Mouse (Mus musculus) G1E (cell line): ENCODE measurements around the gene Narfl. TPM values are rescaled to one million over a fixed set of nuclear protein-coding genes. Genes with fewer than 3 reads are reported as not detected.
"Not testable (repeated sequence)": the region's sequence is repeated elsewhere in the genome, so short reads cannot be mapped to it uniquely, and the experiment has no call there.

Source experiments
- ATAC-seq: 2 replicates; pipeline ENCODE4 v1.8.0; 2016; ENCODE audit warnings: mild to moderate bottlenecking; ENCODE audit not compliant: insufficient number of reproducible peaks, poor library complexity, low FRiP score, severe bottlenecking; ENCODE audit errors: extremely low read depth
- DNase-seq: peaks from one replicate; pipeline ENCODE4 v3.0.0; 2012; ENCODE audit warnings: low spot score
- H3K27me3 ChIP-seq: 2 replicates; pipeline ENCODE4 v1.6.1; 2012; ENCODE audit warnings: mild to moderate bottlenecking, low read length, inconsistent platforms; ENCODE audit not compliant: insufficient read depth
- H3K36me3 ChIP-seq: replicated peaks from 2 replicates; pipeline ENCODE3; 2012; ENCODE audit warnings: mild to moderate bottlenecking, inconsistent platforms
- H3K4me1 ChIP-seq: 2 replicates; pipeline ENCODE4 v1.6.1; 2012; ENCODE audit warnings: low read depth, low read length, inconsistent platforms, mixed read lengths; ENCODE audit not compliant: insufficient read depth
- H3K4me3 ChIP-seq: 2 replicates; pipeline ENCODE4 v1.5.1; 2012; ENCODE audit warnings: low read depth, mild to moderate bottlenecking, inconsistent platforms, low read length, moderate library complexity, mixed read lengths
- H3K9me3 ChIP-seq: replicated peaks from 2 replicates; pipeline ENCODE4 v1.6.1; 2012; ENCODE audit warnings: inconsistent platforms
- CTCF ChIP-seq: IDR thresholded peaks from 2 replicates; pipeline ENCODE4 v1.5.1; 2012; ENCODE audit warnings: low read depth, low read length, inconsistent platforms, mixed read lengths
- GATA1 ChIP-seq: IDR thresholded peaks from 2 replicates; pipeline ENCODE4 v1.6.1; 2012; ENCODE audit warnings: borderline replicate concordance, low read length, inconsistent platforms, mixed read lengths
- GATA2 ChIP-seq: IDR thresholded peaks from 2 replicates; pipeline ENCODE4 v1.6.1; 2012; ENCODE audit warnings: low read depth, low read length, inconsistent platforms, borderline replicate concordance
- POLR2AphosphoS5 ChIP-seq: IDR thresholded peaks from 2 replicates; pipeline ENCODE4 v1.6.1; 2012; ENCODE audit warnings: low read depth, low read length, inconsistent platforms; ENCODE audit not compliant: insufficient replicate concordance
- TAL1 ChIP-seq: conservative IDR thresholded peaks from 2 replicates; pipeline ENCODE4 v1.6.1; 2012; ENCODE audit warnings: low read depth, low read length, inconsistent platforms, mixed read lengths
- polyA plus RNA-seq: library from polyadenylated mRNA; stranded (reverse); fragments of >175 nt; gene quantifications from 2 replicates; pipeline ENCODE4 v1.2.3, GENCODE M21; 2012
- total RNA-seq, 2 experiments: library from RNA; stranded (forward) in 1 of 2; stranded (reverse) in 1 of 2; fragments of 200-1000 nt in 1 of 2; fragments of >200 nt in 1 of 2; fragmentation: Nextera tagmentation in 1 of 2; gene quantifications; 2 replicates each; pipeline ENCODE4 v1.2.3; 2014 to 2017

Gene Narfl
- total and polyA plus RNA-seq, 3 experiments: 17.6 to 28.4 (median 22.3) TPM

DNA sequence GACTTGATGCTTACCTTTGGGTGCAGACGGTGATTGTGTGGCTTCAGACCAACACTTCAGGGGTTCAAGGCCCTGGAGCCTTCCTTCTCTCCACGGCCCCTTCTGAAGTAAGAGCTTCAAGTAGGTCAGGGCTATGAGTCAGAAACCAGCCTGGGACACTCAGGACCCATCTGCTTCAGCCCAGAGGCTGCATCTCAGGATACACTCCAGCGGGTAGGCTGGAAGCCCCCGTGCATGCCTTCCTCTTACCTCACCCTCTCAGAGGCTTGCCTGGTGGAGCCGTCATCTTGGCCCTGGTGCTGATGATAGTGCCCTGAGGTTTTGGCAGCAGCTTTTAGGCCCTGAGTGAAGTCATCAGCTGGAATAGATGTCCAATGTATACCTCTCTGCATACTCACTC lies 38.3 kb upstream of the Narfl start:
- Histone ChIP-seq H3K4me1 (no peaks in the 10 kb centered on the region), H3K4me3 (no peak overlapping the region), H3K36me3 (peaks cover 17% of the 10 kb centered on the region), H3K9me3 (no peaks in the 10 kb centered on the region), H3K27me3 (peaks cover 39% of the 10 kb centered on the region)
- ATAC-seq: no peak
- TF ChIP-seq GATA2: no peak
- no peak for TF ChIP-seq TAL1
- no peak for TF ChIP-seq GATA1
- no peak for TF ChIP-seq CTCF
- no peak for TF ChIP-seq POLR2AphosphoS5
- DNase-seq: no peak

DNA sequence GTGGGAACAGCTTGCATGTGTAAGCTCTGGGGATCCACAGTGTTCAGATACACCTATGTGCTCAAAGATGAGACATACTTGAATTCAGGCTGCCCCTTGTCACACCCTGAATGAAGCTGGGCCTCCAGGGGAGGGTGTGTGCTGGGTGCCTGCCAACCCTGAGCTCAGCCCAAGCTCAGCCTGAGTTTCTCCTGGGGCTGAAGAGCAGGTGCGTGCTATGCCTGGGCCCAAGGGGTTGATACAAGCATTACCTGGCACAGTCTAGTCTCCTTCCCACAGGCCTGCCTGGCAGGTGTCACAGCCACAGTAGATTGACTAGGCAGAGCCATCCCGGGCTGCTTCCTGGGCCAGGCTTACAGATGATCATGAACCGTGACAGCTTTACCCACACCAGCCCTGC lies 37.8 kb upstream of the Narfl start, which contains the start of gene Mslnl:
Gene Mslnl (plus strand): TSS at position 298 of the 400 bp plus-strand sequence.
- DNase-seq (no peak), ATAC-seq (no peak)
- no peaks in the 10 kb centered on the region for H3K9me3 ChIP-seq
- H3K4me1 ChIP-seq: no peaks in the 10 kb centered on the region
- H3K4me3 ChIP-seq: no peak within 1 kb of the TSS
- H3K36me3 ChIP-seq: peaks cover 12% of the 10 kb centered on the region
- peaks cover 39% of the 10 kb centered on the region for H3K27me3 ChIP-seq
- TF ChIP-seq POLR2AphosphoS5: no peak
- TF ChIP-seq CTCF: no peak
- no peak for TF ChIP-seq TAL1
- no peak for TF ChIP-seq GATA2
- TF ChIP-seq GATA1: no peak

DNA sequence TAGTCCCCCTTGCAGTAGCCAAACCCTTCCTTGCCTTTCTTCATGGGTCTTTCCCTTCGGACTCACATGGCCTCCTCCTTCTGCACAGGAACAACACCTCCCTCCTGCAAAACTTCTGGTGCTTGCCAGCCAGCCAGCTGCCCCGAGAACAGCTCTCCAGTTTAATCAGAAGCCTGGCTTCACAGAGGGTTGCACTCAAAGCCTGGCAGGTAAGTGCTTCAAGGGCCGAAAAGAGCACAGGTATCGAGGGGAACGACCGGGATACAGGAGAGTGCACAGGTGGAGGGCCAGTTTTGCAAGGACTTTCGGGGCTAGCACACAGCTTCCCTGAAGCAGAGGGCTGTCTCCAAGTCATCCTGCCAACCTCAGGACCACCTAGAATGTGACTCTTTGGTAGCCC lies 34.7 kb upstream of the Narfl start:
- TF ChIP-seq CTCF (no peak), POLR2AphosphoS5 (no peak), TAL1 (no peak), GATA2 (no peak), GATA1 (no peak)
- no peaks in the 10 kb centered on the region for H3K36me3 ChIP-seq
- no peak overlapping the region for H3K4me3 ChIP-seq
- H3K27me3 ChIP-seq: peaks cover 47% of the 10 kb centered on the region
- no peaks in the 10 kb centered on the region for H3K4me1 ChIP-seq
- DNase-seq (no peak), ATAC-seq (no peak)
- no peaks in the 10 kb centered on the region for H3K9me3 ChIP-seq

GRCm38 (mm10) chr17:25741471-25741870 lies 32.1 kb upstream of the Narfl start:
- not testable (repeated sequence) for ATAC-seq, H3K4me3 ChIP-seq, DNase-seq, H3K4me1 ChIP-seq, H3K36me3 ChIP-seq, H3K9me3 ChIP-seq
- peaks cover 39% of the 10 kb centered on the region for H3K27me3 ChIP-seq

GRCm38 (mm10) chr17:25743831-25744230 lies 29.7 kb upstream of the Narfl start:
- ATAC-seq: no peak

GRCm38 (mm10) chr17:25744311-25744710 lies 29.3 kb upstream of the Narfl start:
- H3K27me3 ChIP-seq: peaks cover 30% of the 10 kb centered on the region
- H3K4me1 ChIP-seq: no peaks in the 10 kb centered on the region
- TF ChIP-seq GATA1 (no peak), TAL1 (no peak), GATA2 (no peak), POLR2AphosphoS5 (no peak), CTCF (no peak)
- ATAC-seq: no peak
- no peak for DNase-seq
- H3K4me3 ChIP-seq: no peak overlapping the region
- H3K36me3 ChIP-seq: no peaks in the 10 kb centered on the region
- H3K9me3 ChIP-seq: no peaks in the 10 kb centered on the region

More at GRCm38 (mm10) chr17:25743831-25744230, 29.7 kb upstream of the Narfl start:
- no peaks in the 10 kb centered on the region for H3K36me3 ChIP-seq
- no peaks in the 10 kb centered on the region for H3K4me1 ChIP-seq
- H3K4me3 ChIP-seq: no peak overlapping the region
- TF ChIP-seq TAL1 (no peak), GATA1 (no peak), GATA2 (no peak), CTCF (no peak), POLR2AphosphoS5 (no peak)
- peaks cover 33% of the 10 kb centered on the region for H3K27me3 ChIP-seq
- DNase-seq: no peak
- no peaks in the 10 kb centered on the region for H3K9me3 ChIP-seq

DNA sequence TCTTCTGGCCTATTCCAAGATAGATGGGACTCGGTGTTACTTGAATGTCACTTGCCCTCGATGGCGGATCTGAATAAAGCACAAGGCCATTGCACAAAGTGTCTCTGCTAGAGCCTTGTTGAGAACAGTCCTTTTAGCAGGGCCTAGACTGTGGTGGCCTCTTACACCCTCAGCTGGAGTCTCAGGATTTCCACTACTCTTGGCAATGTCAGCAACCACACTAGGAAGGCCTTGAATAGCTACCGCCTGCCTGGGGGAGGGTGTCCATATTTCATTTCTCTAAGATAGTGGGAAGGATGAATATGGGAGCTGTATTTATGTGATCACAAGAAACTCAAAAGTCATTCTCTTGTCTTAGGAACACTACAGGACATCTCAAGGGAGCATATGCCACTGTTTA lies 25.3 kb upstream of the Narfl start:
- no peaks in the 10 kb centered on the region for H3K4me1 ChIP-seq
- no peaks in the 10 kb centered on the region for H3K36me3 ChIP-seq
- TF ChIP-seq TAL1 (no peak), POLR2AphosphoS5 (no peak), GATA1 (no peak), CTCF (no peak), GATA2 (no peak)
- no peak for DNase-seq
- no peak overlapping the region for H3K4me3 ChIP-seq
- H3K27me3 ChIP-seq: peaks cover 37% of the 10 kb centered on the region
- H3K9me3 ChIP-seq: no peaks in the 10 kb centered on the region
- no peak for ATAC-seq
